Mouse (Mus musculus) embryo, embryonic 10 days (tissue): ENCODE data around the gene Wbp1.

Experiments
- DNase-seq: peaks from one replicate; pipeline ENCODE4 v3.0.0-alpha.2; 2015; ENCODE audit warnings: low spot score

Gene Wbp1

GRCm38 (mm10) chr6:83083497-83083896, 37.9 kb downstream of the Wbp1 start:
- DNase-seq, result no peak

- no peak for DNase-seq
Measured at GRCm38 (mm10) chr6:83080210-83080609, 41.1 kb downstream of the Wbp1 start.

GRCm38 (mm10) chr6:83078324-83078858, 43.0 kb downstream of the Wbp1 start:
- DNase-seq, result peak; percentile 98

GRCm38 (mm10) chr6:83077630-83078323, 43.6 kb downstream of the Wbp1 start, which contains the start of gene Pcgf1:
Gene Pcgf1, plus strand, starts transcription at chr6:83077869.
- DNase-seq, result peak; percentile 78

GRCm38 (mm10) chr6:83074979-83075378, 46.4 kb downstream of the Wbp1 start:
- DNase-seq, result peak; percentile 44

GRCm38 (mm10) chr6:83071220-83071619, 50.1 kb downstream of the Wbp1 start:
- DNase-seq, result peak; percentile 35

- peak; percentile 46 for DNase-seq
Measured at GRCm38 (mm10) chr6:83070311-83071219, 50.8 kb downstream of the Wbp1 start.

GRCm38 (mm10) chr6:83070247-83070310, 51.3 kb downstream of the Wbp1 start, which contains the start of gene Tlx2:
Gene Tlx2, minus strand, starts transcription at chr6:83070293.
- DNase-seq, result no peak

GRCm38 (mm10) chr6:83069488-83070246, 51.7 kb downstream of the Wbp1 start:
- no peak for DNase-seq
